Mouse (Mus musculus): ENCODE results near the gene Faap100. TPM values are rescaled to one million over a fixed set of nuclear protein-coding genes. Genes with fewer than 3 reads are reported as not detected.

The Faap100 gene
- polyA plus RNA-seq, 1 experiment from 2014 or later: 36.0 TPM

DNA sequence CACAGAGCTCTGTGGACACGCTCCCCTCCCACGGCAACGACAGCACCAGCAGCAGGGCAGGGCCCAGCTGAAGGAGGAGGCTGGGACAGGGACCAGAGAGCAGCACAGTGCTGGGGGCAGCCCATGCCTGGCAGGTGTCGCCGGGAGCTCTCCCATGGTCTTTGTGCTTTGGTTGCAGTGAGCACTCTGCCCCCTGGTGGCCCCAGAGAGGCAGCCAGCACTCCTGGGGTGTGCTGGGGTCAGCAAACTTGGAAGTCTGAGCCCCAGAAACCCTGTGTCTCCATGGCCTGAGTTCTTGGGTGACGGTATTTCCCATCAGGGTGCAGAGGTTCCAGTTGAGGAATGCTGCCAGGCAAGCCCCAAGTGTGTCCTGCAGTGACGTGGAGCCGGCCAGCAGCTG lies 8.9 kb downstream of the Faap100 start:
- DNase-seq (ENCODE audit: extremely low spot score, low spot score): peak; percentile 54
- 39% methylated on average over 8 of the region's 8 CpGs for WGBS
- no peaks in the 10 kb centered on the region for H3K9me3 ChIP-seq
- H3K36me3 ChIP-seq (replicated peaks): peaks cover 65% of the 10 kb centered on the region
- peaks cover 32% of the 10 kb centered on the region for H3K4me1 ChIP-seq
- H3K27ac ChIP-seq: peak overlapping the region; percentile 73
- H3K4me3 ChIP-seq: 0 out of 2 replicates have a peak overlapping the region, but pooled peaks have one; percentile 3
- H3K27me3 ChIP-seq (ENCODE audit: poor library complexity, severe bottlenecking): no peaks in the 10 kb centered on the region

DNA sequence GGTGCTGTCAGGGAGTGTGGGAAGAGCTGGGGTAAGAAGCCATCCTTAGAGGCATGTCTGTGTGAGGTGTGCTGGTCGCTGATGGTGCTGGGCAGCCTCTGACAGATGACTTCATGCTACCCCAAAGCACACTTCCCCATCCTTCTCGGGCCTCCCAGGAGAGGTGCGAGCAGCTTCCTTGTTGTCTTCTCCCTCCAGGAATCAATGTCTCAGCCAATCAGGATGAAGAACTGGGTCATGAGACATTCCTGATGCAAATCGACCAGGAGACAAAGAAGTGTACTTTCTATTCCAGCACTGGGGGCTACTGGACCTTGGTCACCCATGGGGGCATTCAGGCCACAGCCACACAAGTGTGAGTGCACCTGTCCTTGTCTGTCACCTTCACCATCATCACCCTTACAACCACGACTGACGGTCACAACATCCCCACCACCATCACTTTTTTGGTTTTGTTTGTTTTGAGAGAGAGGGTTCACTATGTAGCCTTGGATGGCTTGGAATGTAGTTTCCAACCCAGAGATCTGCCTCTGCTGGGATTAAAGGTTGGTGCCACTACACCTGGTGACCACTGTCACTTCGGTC lies 12.0 kb downstream of the Faap100 start:
- Histone ChIP-seq H3K27me3 (ENCODE audit: poor library complexity, severe bottlenecking) (no peaks in the 10 kb centered on the region), H3K36me3 (replicated peaks) (peaks cover 34% of the 10 kb centered on the region), H3K4me3 (no peak overlapping the region), H3K4me1 (peaks cover 37% of the 10 kb centered on the region), H3K27ac (peak overlapping the region; percentile 48; the same call in 1 of the 2 replicates), H3K9me3 (0 out of 2 replicates have a peak, but pooled peaks cover 1% of the 10 kb centered on the region)
- 35% methylated on average over 7 of the region's 7 CpGs for WGBS
- DNase-seq (ENCODE audit: extremely low spot score, low spot score): no peak

DNA sequence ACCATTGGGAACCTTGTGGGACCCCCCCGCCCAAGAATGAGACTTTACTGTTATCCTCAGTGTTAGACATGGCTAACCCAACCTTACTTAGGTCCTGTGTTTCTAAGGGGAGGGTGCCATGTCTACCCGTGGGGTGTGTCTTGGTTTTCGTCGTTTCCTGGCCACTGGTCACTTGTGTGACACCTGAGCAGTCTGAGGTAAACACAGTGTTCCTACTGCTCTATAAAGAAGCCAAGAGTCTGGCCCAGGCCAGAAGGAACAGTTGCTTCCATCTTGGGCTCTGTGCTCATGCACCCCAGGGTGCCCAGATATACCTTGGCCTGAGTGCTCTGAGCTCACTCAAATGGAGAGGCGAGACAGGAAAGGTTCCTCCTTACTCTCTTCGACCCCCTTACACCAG lies 15.7 kb downstream of the Faap100 start:
- Histone ChIP-seq H3K27ac (no peak overlapping the region), H3K4me3 (no peak overlapping the region), H3K4me1 (peaks cover 63% of the 10 kb centered on the region), H3K27me3 (ENCODE audit: poor library complexity, severe bottlenecking) (no peaks in the 10 kb centered on the region), H3K36me3 (replicated peaks) (0 out of 2 replicates have a peak, but pooled peaks cover 3% of the 10 kb centered on the region), H3K9me3 (0 out of 2 replicates have a peak, but pooled peaks cover 2% of the 10 kb centered on the region)
- DNase-seq (ENCODE audit: extremely low spot score, low spot score): no peak
- 85% methylated on average over 6 of the region's 6 CpGs for WGBS

DNA sequence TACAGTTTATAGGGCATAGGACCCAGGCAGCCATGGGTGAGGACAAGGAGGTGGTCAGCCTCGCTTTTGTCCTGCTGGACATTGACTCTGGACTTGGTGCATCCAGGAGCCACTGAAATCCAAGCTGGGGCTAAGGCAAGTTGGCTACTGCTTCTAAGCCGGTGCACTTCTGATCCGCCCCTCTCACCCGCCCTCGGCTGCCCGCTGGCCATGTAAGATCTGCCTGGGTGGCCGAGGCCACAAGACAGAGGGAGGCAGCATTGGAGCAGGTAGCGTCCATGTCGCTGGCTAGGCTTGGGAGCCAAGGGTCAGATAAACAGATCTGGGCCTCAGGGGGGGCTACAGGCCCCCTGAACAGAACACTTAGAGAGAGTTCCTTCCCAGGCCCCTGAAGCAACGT lies 17.3 kb downstream of the Faap100 start, which contains the start of gene Fscn2:
TSS of gene Fscn2 (plus strand) at position 240 of the 400 bp plus-strand sequence.
- Histone ChIP-seq H3K27ac (peak within 1 kb of the TSS; percentile 26), H3K4me3 (no peak within 1 kb of the TSS), H3K4me1 (peaks cover 55% of the 10 kb centered on the region), H3K27me3 (ENCODE audit: poor library complexity, severe bottlenecking) (no peaks in the 10 kb centered on the region), H3K9me3 (0 out of 2 replicates have a peak, but pooled peaks cover 2% of the 10 kb centered on the region), H3K36me3 (replicated peaks) (no peaks in the 10 kb centered on the region)
- no peak for DNase-seq (ENCODE audit: extremely low spot score, low spot score)
- WGBS: 76% methylated on average over 10 of the region's 10 CpGs

DNA sequence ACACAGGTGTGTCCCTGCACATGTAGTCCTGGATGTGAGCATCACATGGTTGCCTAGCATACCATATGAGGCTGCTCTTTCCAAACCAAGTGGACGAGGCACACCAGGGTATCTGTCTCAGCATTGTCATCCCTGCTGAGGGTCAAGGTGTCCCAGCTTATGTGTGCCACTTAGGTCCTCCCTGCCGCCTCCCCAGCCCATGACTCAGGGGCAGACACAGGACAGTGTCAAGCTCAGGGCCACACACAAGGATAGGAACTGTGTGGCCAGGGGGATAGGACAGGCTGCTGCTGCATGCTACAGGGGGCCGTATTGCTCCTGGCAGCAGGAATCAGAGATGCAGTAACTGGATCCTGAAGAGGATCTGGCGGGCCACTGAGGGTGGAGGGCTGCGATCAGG lies 17.8 kb downstream of the Faap100 start:
- no peak for DNase-seq (ENCODE audit: extremely low spot score, low spot score)
- H3K4me1 ChIP-seq: peaks cover 50% of the 10 kb centered on the region
- WGBS: 81% methylated on average over 5 of the region's 5 CpGs

DNA sequence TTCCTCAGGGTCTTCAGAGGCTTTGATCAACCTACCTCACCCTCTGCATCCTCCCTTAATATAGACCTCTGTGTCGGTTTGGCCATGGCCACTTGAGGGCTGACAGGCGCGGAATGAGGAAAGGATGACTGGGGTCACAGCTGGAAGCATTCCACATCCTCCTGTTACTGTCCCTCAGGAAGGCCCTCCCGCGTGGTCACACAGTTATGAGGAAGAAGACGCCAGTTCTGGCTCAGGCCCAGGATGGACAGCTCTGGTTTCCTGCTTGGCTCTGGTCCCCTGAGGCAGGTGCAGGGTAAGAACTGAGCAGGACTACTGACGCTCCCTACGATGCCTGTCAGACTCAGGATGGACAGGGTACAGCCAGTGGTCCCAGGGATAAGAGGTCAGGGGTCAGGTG lies 18.5 kb downstream of the Faap100 start:
- peak overlapping the region; percentile 84; the same call in 1 of the 2 replicates for H3K27ac ChIP-seq
- no peak overlapping the region for H3K4me3 ChIP-seq
- 67% methylated on average over 8 of the region's 8 CpGs for WGBS
- 0 out of 2 replicates have a peak, but pooled peaks cover 2% of the 10 kb centered on the region for H3K9me3 ChIP-seq
- no peak for DNase-seq (ENCODE audit: extremely low spot score, low spot score)
- H3K4me1 ChIP-seq: peaks cover 51% of the 10 kb centered on the region
- H3K36me3 ChIP-seq (replicated peaks): no peaks in the 10 kb centered on the region
- no peaks in the 10 kb centered on the region for H3K27me3 ChIP-seq (ENCODE audit: poor library complexity, severe bottlenecking)

More for the DNA sequence above, 17.8 kb downstream of the Faap100 start:
- H3K4me3 ChIP-seq: no peak overlapping the region
- no peaks in the 10 kb centered on the region for H3K27me3 ChIP-seq (ENCODE audit: poor library complexity, severe bottlenecking)
- 0 out of 2 replicates have a peak, but pooled peaks cover 2% of the 10 kb centered on the region for H3K9me3 ChIP-seq
- no peaks in the 10 kb centered on the region for H3K36me3 ChIP-seq (replicated peaks)
- peak overlapping the region; percentile 26; the same call in 1 of the 2 replicates for H3K27ac ChIP-seq

DNA sequence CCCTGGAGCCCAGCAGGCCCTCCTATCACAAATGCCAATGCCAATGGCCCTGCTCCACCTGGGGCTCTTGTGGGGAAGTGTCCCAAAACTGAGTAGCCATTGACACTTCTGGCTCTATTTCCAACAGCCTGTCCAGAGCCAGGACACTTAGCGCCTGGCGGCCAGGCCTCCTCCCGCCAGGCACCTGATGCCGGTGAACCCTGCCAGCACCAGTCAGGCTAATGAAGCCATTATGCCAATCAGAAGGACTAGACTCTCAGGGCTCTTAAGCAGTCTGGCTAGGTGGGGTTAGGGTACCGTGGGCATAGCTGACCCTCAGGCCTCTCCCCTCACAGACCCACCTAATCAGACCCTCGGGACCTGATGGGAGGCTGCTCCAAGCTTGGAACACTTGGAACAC lies 19.2 kb downstream of the Faap100 start:
- H3K36me3 ChIP-seq (replicated peaks): no peaks in the 10 kb centered on the region
- DNase-seq (ENCODE audit: extremely low spot score, low spot score): no peak
- H3K4me1 ChIP-seq: peaks cover 53% of the 10 kb centered on the region
- peak overlapping the region; percentile 84 for H3K27ac ChIP-seq
- H3K9me3 ChIP-seq: 0 out of 2 replicates have a peak, but pooled peaks cover 2% of the 10 kb centered on the region
- H3K27me3 ChIP-seq (ENCODE audit: poor library complexity, severe bottlenecking): no peaks in the 10 kb centered on the region
- WGBS: 91% methylated on average over 6 of the region's 6 CpGs
- H3K4me3 ChIP-seq: 0 out of 2 replicates have a peak overlapping the region, but pooled peaks have one; percentile 2

DNA sequence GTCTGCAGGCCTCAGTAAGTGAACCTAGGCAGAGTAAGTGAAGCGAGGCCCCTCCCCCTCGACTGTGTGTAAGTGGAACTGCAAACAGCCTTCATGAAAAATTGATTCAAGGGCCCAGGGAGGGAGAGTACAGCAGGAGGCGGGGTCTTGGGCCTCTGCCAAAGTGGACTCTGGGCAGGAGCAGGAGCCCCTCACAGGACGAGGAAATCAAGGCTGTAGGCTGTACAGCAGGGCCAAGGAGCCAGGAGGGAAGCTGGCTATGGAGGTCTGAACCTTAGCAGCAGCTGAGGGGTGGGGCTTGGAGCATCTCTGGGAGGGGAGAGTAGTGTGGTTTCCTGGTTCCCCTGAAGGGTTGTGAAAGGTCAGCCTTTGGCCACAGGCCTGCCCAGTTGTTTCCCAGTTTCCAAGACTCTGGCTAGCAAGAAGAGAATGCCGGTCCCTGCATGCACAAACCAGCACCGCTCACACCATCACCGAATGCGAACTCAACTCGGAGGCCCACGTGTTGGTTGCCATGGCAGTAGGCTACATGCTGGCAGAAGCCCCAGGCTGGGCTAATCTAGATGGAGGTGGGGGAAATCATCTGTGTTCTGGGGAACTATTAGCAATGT lies 20.7 kb downstream of the Faap100 start:
- Histone ChIP-seq H3K27ac (peak overlapping the region; percentile 84), H3K36me3 (replicated peaks) (no peaks in the 10 kb centered on the region), H3K4me1 (peaks cover 63% of the 10 kb centered on the region), H3K9me3 (0 out of 2 replicates have a peak, but pooled peaks cover 2% of the 10 kb centered on the region), H3K27me3 (ENCODE audit: poor library complexity, severe bottlenecking) (no peaks in the 10 kb centered on the region), H3K4me3 (peak overlapping the region; percentile 29; the same call in 1 of the 2 replicates)
- DNase-seq (ENCODE audit: extremely low spot score, low spot score): no peak
- WGBS: 32% methylated on average over 10 of the region's 10 CpGs

DNA sequence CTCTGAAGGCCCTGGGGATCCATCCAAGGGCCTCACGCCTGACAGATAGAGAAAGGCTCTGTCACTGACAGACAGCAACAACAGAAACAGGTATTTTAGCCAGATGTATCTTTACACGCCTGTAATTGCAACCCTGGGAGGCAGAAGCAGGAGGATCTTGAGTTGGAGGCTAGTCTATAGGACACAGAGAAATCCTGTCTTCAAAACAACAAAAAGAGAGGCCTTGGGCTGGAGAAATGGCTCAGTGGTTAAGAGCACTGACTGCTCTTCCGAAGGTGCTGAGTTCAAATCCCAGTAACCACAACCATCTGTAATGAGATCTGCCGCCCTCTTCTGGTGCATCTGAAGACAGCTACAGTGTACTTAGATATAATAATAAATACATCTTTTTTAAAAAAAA lies 21.7 kb downstream of the Faap100 start:
- H3K4me3 ChIP-seq: no peak overlapping the region
- H3K36me3 ChIP-seq (replicated peaks): no peaks in the 10 kb centered on the region
- DNase-seq (ENCODE audit: extremely low spot score, low spot score): no peak
- H3K27me3 ChIP-seq (ENCODE audit: poor library complexity, severe bottlenecking): peaks cover 2% of the 10 kb centered on the region; the same call in 1 of the 2 replicates
- H3K27ac ChIP-seq: no peak overlapping the region
- H3K9me3 ChIP-seq: 0 out of 2 replicates have a peak, but pooled peaks cover 2% of the 10 kb centered on the region
- WGBS: 90% methylated on average over 4 of the region's 4 CpGs
- H3K4me1 ChIP-seq: peaks cover 68% of the 10 kb centered on the region

DNA sequence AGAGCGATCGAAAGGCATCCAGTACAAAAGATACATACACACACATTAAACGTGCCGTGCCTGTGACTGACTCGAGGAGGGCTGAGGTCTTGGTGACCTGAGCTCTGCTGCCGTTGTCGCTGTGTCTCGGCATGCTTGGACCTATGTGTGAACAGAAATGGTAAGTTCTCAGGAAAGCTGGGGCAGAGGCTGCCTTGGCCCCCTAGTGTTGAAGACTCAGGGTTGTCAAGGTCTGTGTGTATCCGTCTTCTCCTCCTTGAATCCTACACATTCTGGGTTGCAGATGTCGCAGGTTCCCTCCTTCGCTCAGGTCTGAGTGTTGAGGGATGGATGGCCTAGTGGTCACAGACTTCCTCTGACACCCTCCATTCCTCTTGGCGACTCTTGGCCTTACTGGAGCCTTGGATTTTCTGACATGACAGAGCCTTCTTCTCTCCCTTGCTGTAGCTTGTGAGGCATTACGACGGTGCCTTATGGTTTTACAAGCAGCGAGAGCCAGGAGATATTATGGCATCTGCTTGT lies 22.2 kb downstream of the Faap100 start:
- WGBS: 90% methylated on average over 15 of the region's 15 CpGs
- peaks cover 66% of the 10 kb centered on the region for H3K4me1 ChIP-seq
- DNase-seq (ENCODE audit: extremely low spot score, low spot score): no peak

DNA sequence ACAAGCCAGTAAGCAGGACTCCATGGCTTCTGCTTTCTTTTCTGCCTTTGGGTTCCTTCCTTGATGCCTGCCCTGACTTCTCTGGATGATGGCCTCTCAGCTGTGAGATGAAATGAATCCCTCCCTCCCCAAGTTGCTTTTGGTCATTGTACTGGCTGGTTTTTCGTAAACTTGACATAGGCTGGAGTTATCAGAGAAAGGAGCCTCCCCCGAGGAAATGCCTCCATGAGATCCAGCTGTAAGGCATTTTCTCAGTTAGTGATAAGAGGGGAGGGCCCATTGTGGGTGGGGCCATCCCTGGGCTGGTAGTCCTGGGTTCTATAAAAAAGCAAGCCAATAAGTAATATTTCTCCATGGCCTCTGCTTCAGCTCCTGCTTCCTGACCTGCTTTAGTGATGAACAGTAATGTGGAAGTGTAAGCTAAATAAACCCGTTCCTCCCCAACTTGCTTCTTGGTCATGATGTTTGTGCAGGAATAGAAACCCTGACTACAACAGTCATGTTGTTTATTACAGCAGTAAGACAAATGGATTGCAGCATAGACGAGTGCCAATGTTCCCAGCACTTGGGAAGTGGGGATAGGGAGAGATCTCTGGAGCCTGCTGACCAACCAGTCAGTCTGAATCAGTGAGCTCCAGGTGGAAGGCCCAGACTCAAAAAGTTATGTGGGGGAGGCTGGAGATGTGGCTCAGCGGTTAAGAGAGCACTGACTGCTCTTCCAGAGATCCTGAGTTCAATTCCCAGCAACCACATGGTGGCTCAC lies 23.1 kb downstream of the Faap100 start:
- Histone ChIP-seq H3K27me3 (ENCODE audit: poor library complexity, severe bottlenecking) (peaks cover 8% of the 10 kb centered on the region; the same call in 1 of the 2 replicates), H3K27ac (no peak overlapping the region), H3K4me1 (peaks cover 67% of the 10 kb centered on the region), H3K4me3 (no peak overlapping the region), H3K9me3 (no peaks in the 10 kb centered on the region), H3K36me3 (replicated peaks) (no peaks in the 10 kb centered on the region)
- WGBS: 75% methylated on average over 5 of the region's 5 CpGs
- no peak for DNase-seq (ENCODE audit: extremely low spot score, low spot score)

More for the DNA sequence above, 22.2 kb downstream of the Faap100 start:
- Histone ChIP-seq H3K27me3 (ENCODE audit: poor library complexity, severe bottlenecking) (peaks cover 7% of the 10 kb centered on the region; the same call in 1 of the 2 replicates), H3K4me3 (no peak overlapping the region), H3K27ac (no peak overlapping the region), H3K36me3 (replicated peaks) (no peaks in the 10 kb centered on the region), H3K9me3 (no peaks in the 10 kb centered on the region)
